Mouse (Mus musculus) heart, postnatal 4 days (tissue): ENCODE data around the gene Sept9. TPM values are rescaled to one million over a fixed set of nuclear protein-coding genes. Genes with fewer than 3 reads are reported as not detected.
A peak's percentile ranks its signal among the peaks of the same experiment; 100 is the strongest.

ENCODE experiments used
- DNase-seq: peaks from one replicate; pipeline ENCODE4 v3.0.0; 2021
- total RNA-seq, 2 experiments: library from RNA; stranded (reverse); gene quantifications; 2 replicates each; pipeline ENCODE4 v1.2.3; 2021

Gene Sept9
- total RNA-seq, 2 experiments from 2014 or later, result 76.7 to 77.4 TPM

GRCm38 (mm10) chr11:117349429-117350363 lies 150.2 kb downstream of the Sept9 start:
- no peak for DNase-seq

DNA sequence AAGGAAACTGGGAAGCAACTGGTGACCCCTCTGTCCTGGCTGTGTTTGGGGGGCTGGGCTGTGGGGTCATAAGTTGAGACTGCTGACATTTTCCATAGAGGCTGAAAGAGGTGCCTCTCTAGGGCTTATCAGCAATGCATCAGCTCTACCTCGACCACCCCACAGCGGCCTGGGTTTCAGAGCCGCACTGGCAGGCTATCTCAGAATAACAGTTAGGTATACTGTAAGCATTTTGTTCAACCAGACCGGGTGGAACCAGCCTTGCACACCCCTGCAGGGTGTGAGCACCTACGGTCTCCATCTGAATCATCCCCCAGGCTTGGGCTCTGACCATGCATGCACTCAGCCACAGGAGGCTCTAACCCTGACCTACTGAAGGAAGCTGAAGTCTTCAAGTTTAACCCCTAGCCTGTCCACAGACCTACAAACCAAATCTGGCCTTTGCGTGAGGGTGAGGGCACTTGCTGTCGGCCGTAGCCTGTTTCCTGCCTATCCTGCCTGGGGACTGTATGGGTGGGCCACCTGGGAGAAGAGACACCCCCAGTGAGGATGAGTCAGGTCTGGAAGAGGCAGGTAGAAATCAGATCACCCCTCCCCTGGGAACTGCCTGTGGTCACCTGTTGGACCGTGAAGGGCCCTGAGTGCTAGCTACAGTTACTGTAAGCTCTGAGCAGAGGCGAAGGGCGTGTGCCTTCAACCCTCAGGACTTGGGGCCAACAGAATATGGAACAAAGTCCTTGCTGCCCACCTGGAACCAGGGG lies 151.2 kb downstream of the Sept9 start:
- no peak for DNase-seq

GRCm38 (mm10) chr11:117353126-117353525 lies 153.7 kb downstream of the Sept9 start:
- DNase-seq, result no peak

GRCm38 (mm10) chr11:117354107-117354506 lies 154.6 kb downstream of the Sept9 start:
- DNase-seq, result peak; percentile 90

DNA sequence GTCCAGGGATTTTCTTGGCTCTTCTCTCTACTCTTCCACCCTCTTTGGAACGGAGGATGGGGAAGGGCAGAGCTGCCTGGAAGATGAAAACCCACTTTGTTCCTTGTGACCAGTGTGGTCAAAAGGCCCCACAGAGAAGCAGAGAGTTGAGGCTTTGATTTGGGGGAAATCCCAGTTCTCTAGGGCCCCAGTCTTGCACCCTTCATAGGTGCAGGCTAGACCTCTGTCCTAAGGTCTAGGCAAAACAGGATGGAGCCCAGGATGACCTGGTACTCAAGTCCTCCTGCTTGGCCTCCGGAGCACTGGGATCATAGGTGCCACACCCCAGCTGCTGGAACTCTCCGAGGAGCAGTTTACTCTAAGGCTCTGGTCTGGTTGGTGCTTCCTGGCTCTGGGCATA lies 157.5 kb downstream of the Sept9 start:
- DNase-seq, result no peak

GRCm38 (mm10) chr11:117357916-117358639 lies 158.6 kb downstream of the Sept9 start:
- DNase-seq, result peak; percentile 97

GRCm38 (mm10) chr11:117359161-117359560 lies 159.7 kb downstream of the Sept9 start:
- DNase-seq, result no peak

- DNase-seq, result peak; percentile 86
Observed at GRCm38 (mm10) chr11:117359870-117360269, 160.4 kb downstream of the Sept9 start.

DNA sequence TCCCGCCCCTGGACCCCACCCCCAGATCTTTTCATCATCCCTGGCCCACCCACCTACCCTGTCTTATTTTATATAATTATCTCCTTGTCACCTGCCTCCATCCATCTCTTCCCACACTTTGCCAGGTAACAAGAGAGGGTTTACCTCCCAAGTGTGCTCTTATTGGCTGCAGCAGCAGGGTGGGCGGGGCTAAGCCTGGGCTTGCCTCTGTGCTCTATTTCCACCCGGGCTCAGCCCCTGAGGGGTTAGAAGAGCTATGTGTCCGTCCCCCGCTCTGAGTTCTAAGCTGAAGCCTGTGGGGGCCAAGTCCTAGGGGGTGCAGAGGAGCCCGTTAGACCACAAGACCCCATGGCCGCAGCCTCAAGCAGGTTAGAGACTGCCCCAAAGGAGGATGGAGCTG lies 161.1 kb downstream of the Sept9 start:
- no peak for DNase-seq

DNA sequence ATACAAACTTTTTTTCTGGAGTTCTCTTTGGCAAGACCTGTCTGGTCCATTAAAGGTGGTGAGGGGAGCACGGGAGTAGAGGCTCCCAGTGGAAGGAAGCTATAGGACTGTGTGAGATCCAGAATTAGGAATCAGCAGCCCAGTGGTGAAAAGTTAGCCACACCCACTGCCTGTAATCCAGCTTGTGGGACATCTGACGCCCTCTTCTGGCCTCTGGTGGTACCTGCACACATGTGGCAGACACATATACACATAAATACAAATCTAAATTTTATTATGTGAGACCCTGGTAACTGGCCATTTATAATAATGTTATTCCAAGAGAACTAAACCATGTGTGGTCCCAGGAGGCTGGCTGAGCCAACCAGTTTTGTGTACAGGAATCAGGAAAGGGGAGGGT lies 162.8 kb downstream of the Sept9 start:
- no peak for DNase-seq

DNA sequence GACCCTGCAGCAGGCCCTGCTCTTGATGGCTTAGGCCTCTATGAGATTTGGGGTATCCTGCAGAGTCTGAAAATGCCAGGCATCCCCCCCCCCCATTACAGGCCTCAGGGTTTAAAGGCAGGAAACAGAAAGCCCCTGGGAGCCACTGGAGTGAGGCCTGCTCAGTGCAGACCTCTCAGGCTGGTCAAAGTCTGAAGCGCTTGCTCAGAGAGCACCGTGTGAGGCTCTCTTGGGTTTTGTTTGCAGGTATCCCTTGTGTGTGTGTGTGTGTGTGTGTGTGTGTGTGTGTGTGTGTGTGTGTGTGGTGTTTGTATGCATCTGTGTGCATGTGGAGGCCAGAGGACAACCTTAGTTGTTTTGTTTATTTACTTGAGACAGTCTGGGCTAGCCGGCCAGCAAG lies 164.5 kb downstream of the Sept9 start:
- DNase-seq, result no peak

- DNase-seq, result peak; percentile 62
Observed at GRCm38 (mm10) chr11:117366426-117366825, 167.0 kb downstream of the Sept9 start.

- no peak for DNase-seq
Observed at GRCm38 (mm10) chr11:117366861-117367357, 167.4 kb downstream of the Sept9 start.

GRCm38 (mm10) chr11:117367937-117368336 lies 168.5 kb downstream of the Sept9 start:
- no peak for DNase-seq

DNA sequence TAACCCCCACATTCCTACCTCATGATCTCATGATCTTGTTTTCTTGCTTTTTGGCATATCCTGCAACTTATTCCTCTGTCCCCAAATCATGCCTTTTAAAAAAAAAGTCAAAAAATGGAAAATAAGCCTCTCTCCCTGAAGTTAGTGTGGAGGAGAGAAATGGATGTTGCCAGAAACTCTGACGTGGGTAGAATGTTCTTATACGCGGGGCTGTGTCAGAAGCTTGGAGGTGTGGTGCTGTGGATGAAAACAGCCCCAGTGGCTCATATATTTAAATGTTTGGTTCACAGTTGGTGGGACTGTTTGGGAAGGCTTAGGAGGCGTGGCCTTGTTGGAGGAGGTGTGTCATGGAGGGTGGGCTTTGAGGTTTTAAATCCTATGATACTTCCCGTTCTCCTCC lies 169.9 kb downstream of the Sept9 start:
- DNase-seq, result no peak

GRCm38 (mm10) chr11:117370262-117370850 lies 170.9 kb downstream of the Sept9 start:
- DNase-seq, result no peak

GRCm38 (mm10) chr11:117372537-117372936 lies 173.1 kb downstream of the Sept9 start:
- DNase-seq, result no peak

- peak; percentile 51 for DNase-seq
Observed at GRCm38 (mm10) chr11:117373195-117373594, 173.7 kb downstream of the Sept9 start.

DNA sequence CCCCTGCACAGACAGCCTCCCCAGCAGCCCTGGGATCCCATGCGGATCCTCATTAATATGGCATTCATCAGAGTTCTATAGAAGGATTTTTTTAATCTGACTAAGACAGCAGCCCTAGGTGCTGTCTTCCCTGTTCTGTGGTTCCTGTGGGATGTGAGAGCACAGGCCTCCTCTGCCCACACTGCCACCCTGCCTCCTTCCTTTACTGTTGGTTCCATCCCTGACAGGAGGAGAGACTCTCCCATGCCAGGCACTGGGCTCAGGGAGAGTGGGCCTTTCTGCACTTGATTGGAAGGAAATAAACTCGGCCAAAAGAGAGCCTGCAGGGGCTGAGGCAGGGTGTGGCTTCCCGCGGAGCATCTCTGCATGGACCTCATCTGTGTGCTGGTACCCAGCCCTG lies 174.4 kb downstream of the Sept9 start:
- no peak for DNase-seq

- no peak for DNase-seq
Observed at GRCm38 (mm10) chr11:117374288-117374687, 174.8 kb downstream of the Sept9 start.

- no peak for DNase-seq
Observed at GRCm38 (mm10) chr11:117379774-117380173, 180.3 kb downstream of the Sept9 start.

GRCm38 (mm10) chr11:117384235-117384634 lies 184.8 kb downstream of the Sept9 start:
- no peak for DNase-seq
